Mouse (Mus musculus) heart, embryonic 16.5 days (tissue): ENCODE measurements around the gene Mylk. TPM values are rescaled to one million over a fixed set of nuclear protein-coding genes. Genes with fewer than 3 reads are reported as not detected.

Experiments
- ATAC-seq: fragments of 200-750 bp; cut with Nextera tagmentation; replicated peaks from 2 replicates; pipeline ENCODE4 v1.8.0; 2017; ENCODE audit warnings: moderate number of reproducible peaks; ENCODE audit not compliant: insufficient read depth, low FRiP score; ENCODE audit errors: extremely low read depth
- H3K27ac ChIP-seq: fragments of 300-500 bp; sonication (generic); 2 replicates; pipeline ENCODE4 v1.5.1; 2014; ENCODE audit warnings: mild to moderate bottlenecking, low read length, control low read depth, moderate library complexity
- H3K27me3 ChIP-seq: fragments of 300-500 bp; sonication (generic); 2 replicates; pipeline ENCODE4 v1.6.1; 2014; ENCODE audit warnings: low read length, mixed read lengths; ENCODE audit not compliant: control insufficient read depth, insufficient read depth
- H3K36me3 ChIP-seq: fragments of 300-500 bp; sonication (generic); 2 replicates; pipeline ENCODE4 v1.6.1; 2014; ENCODE audit not compliant: control insufficient read depth, insufficient read depth
- H3K4me1 ChIP-seq: fragments of 300-500 bp; sonication (generic); 2 replicates; pipeline ENCODE4 v1.6.1; 2014; ENCODE audit warnings: low read length, mixed read lengths; ENCODE audit not compliant: control insufficient read depth, insufficient read depth
- H3K4me2 ChIP-seq: fragments of 300-500 bp; sonication (generic); 2 replicates; pipeline ENCODE4 v1.6.1; 2014; ENCODE audit warnings: low read depth, mild to moderate bottlenecking, control low read depth, low read length
- H3K4me3 ChIP-seq: fragments of 300-500 bp; sonication (generic); 2 replicates; pipeline ENCODE4 v1.5.1; 2014; ENCODE audit warnings: mild to moderate bottlenecking, control low read depth, low read length
- H3K9ac ChIP-seq: fragments of 300-500 bp; sonication (generic); 2 replicates; pipeline ENCODE4 v1.6.1; 2014; ENCODE audit warnings: low read length, control low read depth
- H3K9me3 ChIP-seq: fragments of 300-500 bp; sonication (generic); replicated peaks from 2 replicates; pipeline ENCODE4 v1.6.1; 2016; ENCODE audit warnings: low read length; ENCODE audit not compliant: control insufficient read depth
- WGBS: fragments of 180-500 bp; shearing (Covaris S2); extraction: QIAGEN DNeasy Blood & Tissue Kit; methylation state at CpG from one replicate; pipeline ENCODE4 v1.1.7; 2014; 5-methylcytosine and 5-hydroxymethylcytosine counted together
- polyA plus RNA-seq: library from polyadenylated mRNA; unstranded; fragments of >200 nt; fragmentation: Nextera tagmentation; extraction: Ambion mirVana; gene quantifications from 2 replicates; pipeline ENCODE4 v1.2.1, GENCODE M21; 2015

Gene Mylk
- polyA plus RNA-seq, 1 experiment from 2014 or later = 14.2 TPM

- no peak overlapping the region for H3K9ac ChIP-seq
- H3K36me3 ChIP-seq = no peaks in the 10 kb centered on the region
- no peak overlapping the region for H3K27ac ChIP-seq
- ATAC-seq = no peak
- peaks cover 6% of the 10 kb centered on the region for H3K4me1 ChIP-seq
- no peak overlapping the region for H3K4me3 ChIP-seq
- H3K4me2 ChIP-seq = no peak overlapping the region
- WGBS = 81% methylated on average over 13 of the region's 13 CpGs
- no peaks in the 10 kb centered on the region for H3K9me3 ChIP-seq
- no peaks in the 10 kb centered on the region for H3K27me3 ChIP-seq
Observed at GRCm38 (mm10) chr16:34976630-34977029, 231.6 kb downstream of the Mylk start.

GRCm38 (mm10) chr16:34978018-34978417, 233.0 kb downstream of the Mylk start:
- no peak overlapping the region for H3K4me2 ChIP-seq
- no peak overlapping the region for H3K9ac ChIP-seq
- no peak overlapping the region for H3K27ac ChIP-seq
- 86% methylated on average over 7 of the region's 7 CpGs for WGBS
- peaks cover 11% of the 10 kb centered on the region for H3K4me1 ChIP-seq
- no peaks in the 10 kb centered on the region for H3K9me3 ChIP-seq
- no peak overlapping the region for H3K4me3 ChIP-seq
- H3K36me3 ChIP-seq = no peaks in the 10 kb centered on the region
- H3K27me3 ChIP-seq = no peaks in the 10 kb centered on the region
- ATAC-seq = no peak

- no peak for ATAC-seq
- 77% methylated on average over 7 of the region's 7 CpGs for WGBS
Observed at GRCm38 (mm10) chr16:34981009-34981408, 236.0 kb downstream of the Mylk start.

GRCm38 (mm10) chr16:34984203-34985030, 239.4 kb downstream of the Mylk start:
- no peak overlapping the region; the same call in 1 of the 2 replicates for H3K4me2 ChIP-seq
- no peaks in the 10 kb centered on the region for H3K9me3 ChIP-seq
- no peak overlapping the region for H3K9ac ChIP-seq
- H3K4me3 ChIP-seq = no peak overlapping the region
- ATAC-seq = peak; percentile 74
- H3K36me3 ChIP-seq = no peaks in the 10 kb centered on the region
- peaks cover 21% of the 10 kb centered on the region for H3K4me1 ChIP-seq
- no peaks in the 10 kb centered on the region for H3K27me3 ChIP-seq
- H3K27ac ChIP-seq = peak overlapping the region; percentile 11
- WGBS = 36% methylated on average over 11 of the region's 11 CpGs

More at GRCm38 (mm10) chr16:34981009-34981408, 236.0 kb downstream of the Mylk start:
- Histone ChIP-seq H3K4me2 (no peak overlapping the region), H3K4me3 (no peak overlapping the region), H3K9me3 (no peaks in the 10 kb centered on the region), H3K27ac (no peak overlapping the region), H3K9ac (no peak overlapping the region), H3K27me3 (no peaks in the 10 kb centered on the region), H3K4me1 (peaks cover 21% of the 10 kb centered on the region), H3K36me3 (no peaks in the 10 kb centered on the region)

GRCm38 (mm10) chr16:34985031-34985346, 240.0 kb downstream of the Mylk start:
- H3K9ac ChIP-seq = no peak overlapping the region
- peaks cover 21% of the 10 kb centered on the region for H3K4me1 ChIP-seq
- H3K4me2 ChIP-seq = no peak overlapping the region
- no peaks in the 10 kb centered on the region for H3K36me3 ChIP-seq
- H3K27ac ChIP-seq = peak overlapping the region; percentile 11
- no peaks in the 10 kb centered on the region for H3K27me3 ChIP-seq
- 79% methylated on average over 2 of the region's 2 CpGs for WGBS
- no peak for ATAC-seq
- H3K9me3 ChIP-seq = no peaks in the 10 kb centered on the region
- no peak overlapping the region for H3K4me3 ChIP-seq

- ATAC-seq = no peak
- Histone ChIP-seq H3K4me2 (no peak overlapping the region), H3K4me3 (no peak overlapping the region), H3K9me3 (no peaks in the 10 kb centered on the region), H3K27me3 (no peaks in the 10 kb centered on the region), H3K9ac (no peak overlapping the region), H3K4me1 (peaks cover 14% of the 10 kb centered on the region), H3K36me3 (no peaks in the 10 kb centered on the region), H3K27ac (no peak overlapping the region)
- whole genome bisulfite sequencing = 94% methylated on average over 13 of the region's 13 CpGs
Observed at GRCm38 (mm10) chr16:34986211-34986825, 241.3 kb downstream of the Mylk start.

GRCm38 (mm10) chr16:34991365-34991764, 246.4 kb downstream of the Mylk start:
- Histone ChIP-seq H3K4me1 (peaks cover 6% of the 10 kb centered on the region), H3K27me3 (no peaks in the 10 kb centered on the region), H3K9ac (no peak overlapping the region), H3K4me3 (no peak overlapping the region), H3K9me3 (no peaks in the 10 kb centered on the region), H3K4me2 (no peak overlapping the region), H3K27ac (no peak overlapping the region), H3K36me3 (no peaks in the 10 kb centered on the region)
- no peak for ATAC-seq
- WGBS = 57% methylated on average over 3 of the region's 3 CpGs

GRCm38 (mm10) chr16:34992854-34993253, 247.8 kb downstream of the Mylk start:
- Histone ChIP-seq H3K4me3 (no peak overlapping the region), H3K27ac (no peak overlapping the region), H3K27me3 (no peaks in the 10 kb centered on the region), H3K4me2 (no peak overlapping the region), H3K36me3 (no peaks in the 10 kb centered on the region), H3K9me3 (no peaks in the 10 kb centered on the region), H3K9ac (no peak overlapping the region), H3K4me1 (peaks cover 13% of the 10 kb centered on the region)
- 83% methylated on average over 5 of the region's 5 CpGs for WGBS
- ATAC-seq = no peak

GRCm38 (mm10) chr16:34993694-34994330, 248.8 kb downstream of the Mylk start:
- WGBS = 79% methylated on average over 10 of the region's 10 CpGs
- ATAC-seq = no peak

More at GRCm38 (mm10) chr16:34993694-34994330, 248.8 kb downstream of the Mylk start:
- no peak overlapping the region for H3K4me3 ChIP-seq
- H3K36me3 ChIP-seq = no peaks in the 10 kb centered on the region
- no peak overlapping the region for H3K9ac ChIP-seq
- H3K4me1 ChIP-seq = peaks cover 13% of the 10 kb centered on the region
- H3K4me2 ChIP-seq = no peak overlapping the region
- H3K27ac ChIP-seq = no peak overlapping the region
- H3K9me3 ChIP-seq = no peaks in the 10 kb centered on the region
- no peaks in the 10 kb centered on the region for H3K27me3 ChIP-seq
